Mouse (Mus musculus): Measurements from ENCODE around the gene Pou2f2.

DNA sequence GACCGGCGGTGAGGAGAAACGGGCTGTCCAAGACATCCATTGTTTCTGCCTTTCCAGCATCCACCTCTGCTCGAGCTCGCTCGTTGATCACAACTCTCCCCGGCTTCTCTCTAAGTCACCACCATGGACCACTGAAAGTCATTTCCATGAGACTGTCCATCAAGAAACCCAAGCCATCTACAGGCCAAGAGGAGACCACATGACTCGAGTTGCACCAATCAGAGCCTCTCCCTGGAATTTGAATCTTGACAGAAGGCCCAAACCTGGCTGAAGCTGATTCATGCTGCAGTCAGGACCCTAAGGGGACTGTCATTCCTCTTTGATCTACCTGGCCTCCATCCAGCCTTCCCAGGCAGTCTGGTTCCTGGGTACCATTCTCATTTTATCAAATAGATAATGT lies 12.6 kb upstream of the Pou2f2 start:
- TF ChIP-seq CTCF (IDR thresholded peaks at IDR 0.05) (no peak), POLR2A (IDR thresholded peaks at IDR 0.05; ENCODE audit: insufficient read depth, low read depth, low read length) (no peak), EP300 (IDR thresholded peaks at IDR 0.05; ENCODE audit: insufficient read depth, low read depth, low read length) (no peak)

Data from heart, adult 2 months (tissue).